Mouse (Mus musculus) spleen, adult 2 months (tissue): ENCODE results near the gene Nos2. TPM values are rescaled to one million over a fixed set of nuclear protein-coding genes. Genes with fewer than 3 reads are reported as not detected.
"Not testable (repeated sequence)": the region's sequence is repeated elsewhere in the genome, so short reads cannot be mapped to it uniquely, and the experiment has no call there.

Experiments used
- DNase-seq, 2 experiments: peaks; one replicate each; pipeline versions ENCODE4 v3.0.0 to v3.0.0-alpha.2; 2012 to 2021; ENCODE audit warnings: low spot score in 2 of 2, low read depth in 1 of 2
- H3K27ac ChIP-seq: fragments of 200-500 bp; 2 replicates; pipeline ENCODE4 v1.5.1; 2012; ENCODE audit warnings: low read length, inconsistent platforms; ENCODE audit not compliant: insufficient read depth
- H3K27me3 ChIP-seq: fragments of 200-500 bp; 2 replicates; pipeline ENCODE4 v1.6.1; 2012; ENCODE audit warnings: mild to moderate bottlenecking, moderate library complexity, low read length, inconsistent platforms; ENCODE audit not compliant: control insufficient read depth, insufficient read depth
- H3K36me3 ChIP-seq: fragments of 200-500 bp; 2 replicates; pipeline ENCODE4 v1.6.1; 2012; ENCODE audit warnings: mild to moderate bottlenecking, low read length, inconsistent platforms; ENCODE audit not compliant: control insufficient read depth, insufficient read depth
- H3K4me1 ChIP-seq: fragments of 200-500 bp; 2 replicates; pipeline ENCODE4 v1.6.1; 2011; ENCODE audit warnings: inconsistent platforms; ENCODE audit not compliant: control insufficient read depth, insufficient read depth, insufficient read length
- H3K4me3 ChIP-seq: fragments of 200-500 bp; 2 replicates; pipeline ENCODE4 v1.5.1; 2011; ENCODE audit warnings: mild to moderate bottlenecking, inconsistent platforms; ENCODE audit not compliant: insufficient read depth, insufficient read length; ENCODE audit errors: extremely low read depth
- CTCF ChIP-seq: fragments of 200-500 bp; IDR thresholded peaks from 2 replicates; pipeline ENCODE4 v1.5.1; 2011; ENCODE audit warnings: mild to moderate bottlenecking, inconsistent platforms; ENCODE audit not compliant: insufficient read depth, insufficient read length, insufficient replicate concordance; ENCODE audit errors: extremely low read depth
- POLR2A ChIP-seq: fragments of 200-500 bp; IDR thresholded peaks from 2 replicates; pipeline ENCODE4 v1.6.1; 2011; ENCODE audit warnings: low read depth, low read length, inconsistent platforms
- WGBS: fragments of 180-500 bp; shearing (Covaris S2); methylation state at CpG from one replicate; pipeline ENCODE4 v1.1.7; 2018; 5-methylcytosine and 5-hydroxymethylcytosine counted together
- polyA plus RNA-seq: library from polyadenylated mRNA; depleted of rRNA; stranded (reverse); fragments of >200 nt; gene quantifications from 2 replicates; pipeline ENCODE4 v1.2.3, GENCODE M21; 2012

Nos2 gene
- polyA plus RNA-seq, 1 experiment = 1.2 TPM

- DNase-seq = no peak
Measured at GRCm38 (mm10) chr11:78985505-78985904, 64.9 kb downstream of the Nos2 start.

GRCm38 (mm10) chr11:78986311-78987002 lies 65.9 kb downstream of the Nos2 start:
- Histone ChIP-seq H3K27me3 (no peaks in the 10 kb centered on the region), H3K36me3 (no peaks in the 10 kb centered on the region), H3K4me1 (peaks cover 22% of the 10 kb centered on the region), H3K27ac (no peak overlapping the region), H3K4me3 (no peak overlapping the region)
- no peak for TF ChIP-seq POLR2A
- TF ChIP-seq CTCF = no peak
- WGBS = 87% methylated on average over 10 of the region's 10 CpGs
- DNase-seq = no peak

More at GRCm38 (mm10) chr11:78985505-78985904, 64.9 kb downstream of the Nos2 start:
- H3K36me3 ChIP-seq = no peaks in the 10 kb centered on the region
- H3K4me1 ChIP-seq = peaks cover 22% of the 10 kb centered on the region
- H3K27ac ChIP-seq = no peak overlapping the region
- TF ChIP-seq CTCF (no peak), POLR2A (no peak)
- H3K4me3 ChIP-seq = no peak overlapping the region
- no peaks in the 10 kb centered on the region for H3K27me3 ChIP-seq

- not testable (repeated sequence) for H3K4me1 ChIP-seq, DNase-seq, H3K27ac ChIP-seq, H3K27me3 ChIP-seq, H3K4me3 ChIP-seq, H3K36me3 ChIP-seq
- 91% methylated on average over 11 of the region's 11 CpGs for WGBS
Measured at GRCm38 (mm10) chr11:78989206-78989605, 68.6 kb downstream of the Nos2 start.

GRCm38 (mm10) chr11:78990096-78990495 lies 69.5 kb downstream of the Nos2 start:
- WGBS = 94% methylated on average over 9 of the region's 9 CpGs
- no peak for TF ChIP-seq POLR2A
- no peak for DNase-seq

GRCm38 (mm10) chr11:78990875-78991543 lies 70.4 kb downstream of the Nos2 start:
- H3K36me3 ChIP-seq, H3K4me3 ChIP-seq, H3K4me1 ChIP-seq, DNase-seq, H3K27me3 ChIP-seq, H3K27ac ChIP-seq: not testable (repeated sequence)
- WGBS = 90% methylated on average over 5 of the region's 5 CpGs

More at GRCm38 (mm10) chr11:78990096-78990495, 69.5 kb downstream of the Nos2 start:
- Histone ChIP-seq H3K4me3 (no peak overlapping the region), H3K27ac (no peak overlapping the region), H3K36me3 (no peaks in the 10 kb centered on the region), H3K27me3 (no peaks in the 10 kb centered on the region), H3K4me1 (peaks cover 3% of the 10 kb centered on the region; the same call in 1 of the 2 replicates)

GRCm38 (mm10) chr11:78999118-78999517 lies 78.5 kb downstream of the Nos2 start:
- Histone ChIP-seq H3K27ac (no peak overlapping the region), H3K36me3 (no peaks in the 10 kb centered on the region), H3K4me1 (peaks cover 12% of the 10 kb centered on the region), H3K4me3 (no peak overlapping the region), H3K27me3 (no peaks in the 10 kb centered on the region)
- WGBS = 49% methylated on average over 6 of the region's 6 CpGs
- DNase-seq = no peak
- TF ChIP-seq CTCF = no peak
- TF ChIP-seq POLR2A = no peak

- DNase-seq = no peak
- Histone ChIP-seq H3K4me3 (no peak overlapping the region), H3K27me3 (no peaks in the 10 kb centered on the region), H3K36me3 (no peaks in the 10 kb centered on the region), H3K4me1 (peaks cover 20% of the 10 kb centered on the region), H3K27ac (no peak overlapping the region)
- TF ChIP-seq POLR2A (no peak), CTCF (no peak)
- WGBS = 81% methylated on average over 4 of the region's 4 CpGs
Measured at GRCm38 (mm10) chr11:79001871-79002270, 81.3 kb downstream of the Nos2 start.
